Mouse (Mus musculus): ENCODE measurements around the gene Fscn1. TPM values are rescaled to one million over a fixed set of nuclear protein-coding genes. Genes with fewer than 3 reads are reported as not detected.

The Fscn1 gene
- polyA plus RNA-seq, 1 experiment from 2014 or later = 699 TPM

DNA sequence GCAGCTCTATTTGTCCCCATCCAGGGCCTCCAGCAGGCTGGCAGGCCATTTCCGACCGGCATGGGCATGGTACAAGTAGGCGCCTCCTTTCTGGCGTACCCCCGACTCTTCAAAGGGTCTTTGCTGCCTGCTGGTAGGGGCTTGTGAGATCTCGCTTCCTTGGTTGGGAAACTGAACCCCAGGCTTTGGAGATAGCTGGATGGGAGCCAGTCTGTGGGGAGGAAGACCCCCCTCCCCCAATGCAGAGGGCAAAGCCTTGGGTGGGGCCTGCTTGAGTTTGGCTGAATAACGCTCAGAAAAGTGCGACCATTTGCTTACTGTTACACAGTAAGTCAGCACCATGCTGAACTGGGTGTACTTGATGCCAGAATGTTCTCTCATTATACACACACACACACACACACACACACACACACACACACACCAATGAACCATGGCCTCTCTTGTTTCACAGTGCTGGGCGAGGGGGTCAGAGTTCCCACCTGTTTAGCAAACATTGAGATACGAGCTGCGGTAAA, 2.4 kb downstream of the Fscn1 start:
- Histone ChIP-seq H3K36me3 (peaks cover 16% of the 10 kb centered on the region), H3K4me3 (peak overlapping the region; percentile 97), H3K4me2 (replicated peaks) (peak overlapping the region; percentile 94), H3K9me3 (replicated peaks) (no peaks in the 10 kb centered on the region), H3K27me3 (peaks cover 6% of the 10 kb centered on the region), H3K27ac (peak overlapping the region; percentile 97), H3K9ac (peak overlapping the region; percentile 99), H3K4me1 (peaks cover 44% of the 10 kb centered on the region)
- ATAC-seq (ENCODE audit: low FRiP score) = peak; percentile 1; the same call in 1 of the 2 replicates
- under 1% methylated on average over 11 of the region's 11 CpGs for WGBS

GRCm38 (mm10) chr5:142963003-142963704, 3.0 kb downstream of the Fscn1 start:
- peak overlapping the region; percentile 99 for H3K9ac ChIP-seq
- peak overlapping the region; percentile 97 for H3K4me3 ChIP-seq
- H3K27ac ChIP-seq = peak overlapping the region; percentile 97
- H3K9me3 ChIP-seq (replicated peaks) = no peaks in the 10 kb centered on the region
- 6% methylated on average over 13 of the region's 13 CpGs for WGBS
- peak overlapping the region; percentile 94 for H3K4me2 ChIP-seq (replicated peaks)
- ATAC-seq (ENCODE audit: low FRiP score) = no peak; the same call in 1 of the 2 replicates
- H3K4me1 ChIP-seq = peaks cover 44% of the 10 kb centered on the region
- H3K36me3 ChIP-seq = peaks cover 23% of the 10 kb centered on the region
- H3K27me3 ChIP-seq = peaks cover 6% of the 10 kb centered on the region

GRCm38 (mm10) chr5:142963705-142964494, 3.8 kb downstream of the Fscn1 start:
- H3K4me2 ChIP-seq (replicated peaks) = peak overlapping the region; percentile 94
- 41% methylated on average over 17 of the region's 17 CpGs for WGBS
- no peak for ATAC-seq (ENCODE audit: low FRiP score)
- H3K27ac ChIP-seq = peak overlapping the region; percentile 97
- peak overlapping the region; percentile 97 for H3K4me3 ChIP-seq
- H3K9me3 ChIP-seq (replicated peaks) = no peaks in the 10 kb centered on the region
- H3K9ac ChIP-seq = peak overlapping the region; percentile 99
- H3K27me3 ChIP-seq = peaks cover 4% of the 10 kb centered on the region
- H3K4me1 ChIP-seq = peaks cover 44% of the 10 kb centered on the region
- peaks cover 30% of the 10 kb centered on the region for H3K36me3 ChIP-seq

DNA sequence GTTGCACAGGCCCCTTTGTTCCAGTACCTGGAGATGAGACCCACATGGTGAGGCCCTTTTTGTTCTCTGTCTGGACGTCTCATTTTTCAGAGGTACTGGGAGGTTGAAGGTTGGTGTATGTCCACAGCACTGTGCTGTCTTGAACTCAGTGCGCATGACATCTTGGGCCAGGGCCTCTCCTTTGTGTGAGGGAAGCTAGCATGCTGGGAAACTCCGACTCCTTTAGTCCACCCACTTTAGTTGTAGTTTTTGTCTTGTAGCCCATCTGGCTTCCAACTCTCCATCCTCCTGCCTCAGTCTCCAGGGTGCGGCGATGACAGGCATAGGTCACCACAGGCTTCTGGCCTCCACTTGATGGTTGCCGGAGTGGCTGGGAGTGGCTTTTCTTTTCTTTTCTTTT, 4.5 kb downstream of the Fscn1 start:
- Histone ChIP-seq H3K36me3 (peaks cover 36% of the 10 kb centered on the region), H3K9ac (peak overlapping the region; percentile 99; the same call in 1 of the 2 replicates), H3K27me3 (no peaks in the 10 kb centered on the region), H3K4me3 (peak overlapping the region; percentile 97), H3K27ac (peak overlapping the region; percentile 97), H3K9me3 (replicated peaks) (no peaks in the 10 kb centered on the region), H3K4me1 (peaks cover 41% of the 10 kb centered on the region), H3K4me2 (replicated peaks) (peak overlapping the region; percentile 94)
- ATAC-seq (ENCODE audit: low FRiP score) = no peak
- 48% methylated on average over 6 of the region's 6 CpGs for WGBS

DNA sequence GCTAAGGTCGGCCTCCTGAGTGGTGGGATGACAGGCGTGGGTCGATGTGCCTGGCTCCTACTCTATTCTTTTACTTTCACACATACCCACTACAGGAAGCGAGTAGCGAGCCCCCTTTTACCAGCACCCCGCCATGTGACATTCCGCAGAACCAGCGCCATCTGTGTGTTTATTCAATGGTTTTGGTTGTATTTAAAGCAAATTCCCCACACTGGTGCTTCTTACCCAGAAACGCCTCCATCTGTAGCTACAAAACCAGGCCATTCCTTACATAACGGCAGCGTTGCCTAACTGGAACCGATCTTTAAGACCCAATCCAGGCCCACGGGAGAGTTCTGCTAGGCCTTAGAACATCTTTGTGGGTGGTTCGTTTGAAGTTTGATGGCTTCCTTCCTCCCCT, 8.3 kb downstream of the Fscn1 start:
- H3K9me3 ChIP-seq (replicated peaks) = no peaks in the 10 kb centered on the region

DNA sequence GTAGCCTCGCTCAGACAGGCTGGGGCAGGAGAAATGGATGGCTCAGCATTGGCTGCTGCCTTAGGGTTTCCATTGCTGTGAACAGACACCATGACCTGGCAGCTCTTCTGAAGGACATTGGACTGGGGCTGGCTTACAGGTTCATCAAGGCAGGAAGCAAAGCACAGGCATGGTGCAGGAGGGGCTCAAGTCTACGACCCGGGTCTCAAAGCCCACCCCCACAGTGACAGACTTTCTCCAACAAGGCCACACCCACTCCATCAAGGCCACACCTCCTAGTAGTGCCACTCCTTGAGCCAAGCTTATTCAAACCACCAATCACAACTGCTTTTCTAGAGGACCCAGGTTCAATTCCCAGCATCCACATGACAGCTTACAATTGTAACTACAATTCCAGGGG, 13.8 kb downstream of the Fscn1 start:
- Histone ChIP-seq H3K27me3 (no peaks in the 10 kb centered on the region), H3K9ac (no peak overlapping the region), H3K4me3 (no peak overlapping the region), H3K4me2 (replicated peaks) (no peak overlapping the region), H3K36me3 (peaks cover 50% of the 10 kb centered on the region), H3K4me1 (peaks cover 33% of the 10 kb centered on the region), H3K9me3 (replicated peaks) (no peaks in the 10 kb centered on the region), H3K27ac (peak overlapping the region; percentile 55)
- ATAC-seq (ENCODE audit: low FRiP score) = peak; percentile 7; the same call in 1 of the 2 replicates
- WGBS = 42% methylated on average over 3 of the region's 3 CpGs

More for the DNA sequence above, 8.3 kb downstream of the Fscn1 start:
- Histone ChIP-seq H3K36me3 (peaks cover 74% of the 10 kb centered on the region), H3K4me3 (no peak overlapping the region), H3K4me2 (replicated peaks) (no peak overlapping the region), H3K4me1 (peaks cover 42% of the 10 kb centered on the region), H3K27ac (no peak overlapping the region), H3K9ac (no peak overlapping the region), H3K27me3 (no peaks in the 10 kb centered on the region)
- no peak for ATAC-seq (ENCODE audit: low FRiP score)
- 90% methylated on average over 14 of the region's 14 CpGs for WGBS

DNA sequence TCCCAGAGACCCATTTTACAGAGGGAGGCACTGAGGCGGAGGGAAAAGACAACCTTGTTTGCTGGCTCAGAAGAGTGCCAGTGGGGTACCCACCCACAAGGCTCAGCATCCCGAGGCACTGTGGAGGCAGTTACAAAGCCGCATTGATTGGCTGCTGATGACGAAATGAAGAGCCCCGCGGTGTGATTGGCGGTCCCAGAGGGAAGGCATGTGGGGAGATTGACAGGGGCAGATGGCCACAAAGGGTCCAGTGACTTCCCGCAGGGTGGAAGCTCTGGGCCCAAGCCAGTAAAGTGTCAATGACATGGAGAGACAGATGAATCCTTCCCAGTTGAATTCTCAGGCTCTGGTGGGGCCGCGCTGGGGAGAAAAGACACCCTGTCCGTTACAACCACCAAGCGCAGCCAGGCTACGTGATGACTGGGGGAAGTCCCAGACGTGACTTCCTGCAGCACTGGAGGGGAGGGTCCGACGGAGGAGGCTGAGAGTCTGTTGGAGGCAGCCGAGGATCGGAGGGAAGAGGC, 14.5 kb downstream of the Fscn1 start:
- no peaks in the 10 kb centered on the region for H3K27me3 ChIP-seq
- H3K4me1 ChIP-seq = peaks cover 33% of the 10 kb centered on the region
- ATAC-seq (ENCODE audit: low FRiP score) = peak; percentile 92
- no peaks in the 10 kb centered on the region for H3K9me3 ChIP-seq (replicated peaks)
- peak overlapping the region; percentile 55 for H3K27ac ChIP-seq
- WGBS = 4% methylated on average over 18 of the region's 18 CpGs
- H3K4me2 ChIP-seq (replicated peaks) = peak overlapping the region; percentile 19; the same call in 1 of the 2 replicates
- H3K9ac ChIP-seq = no peak overlapping the region
- H3K4me3 ChIP-seq = no peak overlapping the region
- H3K36me3 ChIP-seq = peaks cover 45% of the 10 kb centered on the region

GRCm38 (mm10) chr5:142976516-142976915, 16.4 kb downstream of the Fscn1 start:
- no peak for ATAC-seq (ENCODE audit: low FRiP score)
- WGBS = 64% methylated on average over 5 of the region's 5 CpGs
- Histone ChIP-seq H3K4me3 (no peak overlapping the region), H3K4me2 (replicated peaks) (no peak overlapping the region), H3K9ac (no peak overlapping the region), H3K36me3 (peaks cover 26% of the 10 kb centered on the region), H3K4me1 (peaks cover 33% of the 10 kb centered on the region), H3K9me3 (replicated peaks) (no peaks in the 10 kb centered on the region), H3K27me3 (no peaks in the 10 kb centered on the region), H3K27ac (peak overlapping the region; percentile 35; the same call in 1 of the 2 replicates)

DNA sequence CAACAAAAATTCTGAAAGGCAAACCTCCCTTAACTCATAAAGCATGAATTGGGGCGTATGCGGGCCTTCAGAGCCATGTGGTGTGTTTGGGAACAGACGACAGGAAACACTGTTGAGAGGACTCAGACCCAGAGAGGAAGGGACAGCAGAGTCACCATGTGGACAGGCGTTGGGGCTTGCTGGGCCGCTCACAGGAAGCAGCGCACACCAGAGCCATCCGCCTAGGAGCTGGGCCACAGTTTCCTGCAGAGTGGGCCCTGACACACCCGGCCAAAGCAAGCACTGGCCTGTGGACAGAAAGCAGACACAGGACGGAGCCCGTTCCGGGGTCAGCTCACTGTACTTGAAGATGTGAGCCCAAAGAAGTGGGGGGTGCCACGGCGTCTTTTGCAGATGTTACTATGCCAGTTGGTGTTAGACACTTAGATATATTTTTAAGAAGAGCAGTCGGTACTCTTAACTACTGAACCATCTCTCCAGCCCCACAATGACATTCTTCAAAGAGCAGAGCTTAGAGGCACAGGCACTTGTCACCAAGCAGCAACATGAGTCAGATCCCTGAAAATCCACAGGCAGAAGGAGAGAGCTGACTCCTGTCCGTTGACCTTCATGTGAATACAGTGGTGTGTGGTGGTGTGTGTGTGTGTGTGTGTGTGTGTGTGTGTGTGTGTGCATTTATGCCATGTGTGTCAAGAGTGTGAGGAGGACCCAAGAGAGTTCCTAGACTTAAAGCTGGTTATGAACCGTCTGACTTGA, 22.1 kb downstream of the Fscn1 start:
- Histone ChIP-seq H3K4me1 (peaks cover 4% of the 10 kb centered on the region; the same call in 1 of the 2 replicates), H3K36me3 (no peaks in the 10 kb centered on the region), H3K4me2 (replicated peaks) (no peak overlapping the region), H3K9me3 (replicated peaks) (peaks cover under 1% of the 10 kb centered on the region; the same call in 1 of the 2 replicates), H3K4me3 (no peak overlapping the region), H3K27ac (no peak overlapping the region), H3K9ac (no peak overlapping the region), H3K27me3 (no peaks in the 10 kb centered on the region)
- WGBS = 81% methylated on average over 16 of the region's 16 CpGs
- ATAC-seq (ENCODE audit: low FRiP score) = no peak

- 83% methylated on average over 8 of the region's 8 CpGs for WGBS
- Histone ChIP-seq H3K4me1 (no peaks in the 10 kb centered on the region), H3K9me3 (replicated peaks) (peaks cover 5% of the 10 kb centered on the region; the same call in 1 of the 2 replicates), H3K27me3 (no peaks in the 10 kb centered on the region), H3K27ac (no peak overlapping the region), H3K36me3 (no peaks in the 10 kb centered on the region), H3K4me3 (no peak overlapping the region), H3K4me2 (replicated peaks) (no peak overlapping the region), H3K9ac (no peak overlapping the region)
- no peak for ATAC-seq (ENCODE audit: low FRiP score)
These were observed 23.0 kb downstream of the Fscn1 start for GRCm38 (mm10) chr5:142983174-142983573.

GRCm38 (mm10) chr5:142984271-142984670, 24.1 kb downstream of the Fscn1 start:
- H3K4me3 ChIP-seq = no peak overlapping the region
- no peak for ATAC-seq (ENCODE audit: low FRiP score)
- 79% methylated on average over 10 of the region's 10 CpGs for WGBS
- H3K4me1 ChIP-seq = no peaks in the 10 kb centered on the region
- H3K9ac ChIP-seq = no peak overlapping the region
- H3K27me3 ChIP-seq = no peaks in the 10 kb centered on the region
- peaks cover 5% of the 10 kb centered on the region; the same call in 1 of the 2 replicates for H3K9me3 ChIP-seq (replicated peaks)
- no peak overlapping the region for H3K4me2 ChIP-seq (replicated peaks)
- H3K36me3 ChIP-seq = no peaks in the 10 kb centered on the region
- H3K27ac ChIP-seq = no peak overlapping the region

All from hindbrain, embryonic 12.5 days (tissue).